Mouse (Mus musculus) cerebellum, adult 2 months (tissue): Measurements from ENCODE around the gene Nos3. TPM values are rescaled to one million over a fixed set of nuclear protein-coding genes. Genes with fewer than 3 reads are reported as not detected.

Experiments
- DNase-seq, 2 experiments: peaks; one replicate each; pipeline ENCODE4 v3.0.0; 2021
- H3K27ac ChIP-seq: fragments of 200-500 bp; 2 replicates; pipeline ENCODE4 v1.5.1; 2012; ENCODE audit warnings: low read length, control low read depth, inconsistent platforms; ENCODE audit not compliant: insufficient read depth
- H3K27me3 ChIP-seq: fragments of 200-500 bp; 2 replicates; pipeline ENCODE4 v1.6.1; 2012; ENCODE audit warnings: inconsistent platforms, mild to moderate bottlenecking, low read length, moderate library complexity; ENCODE audit not compliant: control insufficient read depth, insufficient read depth
- H3K4me1 ChIP-seq: fragments of 200-500 bp; 2 replicates; pipeline ENCODE4 v1.6.1; 2011; ENCODE audit warnings: low read length; ENCODE audit not compliant: control insufficient read depth, insufficient read depth
- H3K4me3 ChIP-seq: fragments of 200-500 bp; replicated peaks from 2 replicates; pipeline ENCODE3; 2011; ENCODE audit warnings: mild to moderate bottlenecking, low read depth, low read length, control low read depth; ENCODE audit not compliant: insufficient read depth
- CTCF ChIP-seq: fragments of 200-500 bp; IDR thresholded peaks from 2 replicates; pipeline ENCODE4 v1.5.1; 2011; ENCODE audit warnings: low read depth, mild to moderate bottlenecking, control low read depth, low read length, moderate library complexity, borderline replicate concordance; ENCODE audit not compliant: insufficient read depth
- POLR2A ChIP-seq: fragments of 200-500 bp; IDR thresholded peaks from 2 replicates; pipeline ENCODE4 v1.6.1; 2011; ENCODE audit warnings: low read length, control low read depth, borderline replicate concordance; ENCODE audit not compliant: insufficient read depth
- WGBS: fragments of 180-500 bp; shearing (Covaris S2); methylation state at CpG from one replicate; pipeline ENCODE4 v1.1.7; 2018; 5-methylcytosine and 5-hydroxymethylcytosine counted together
- polyA plus RNA-seq: library from polyadenylated mRNA; depleted of rRNA; stranded (reverse); fragments of >200 nt; gene quantifications from 2 replicates; pipeline ENCODE4 v1.2.3, GENCODE M21; 2012; rRNA removed

Gene Nos3
- polyA plus RNA-seq = 7.5 and 8.6 TPM in 2 replicates

- no peak within 1 kb of the TSS for H3K27ac ChIP-seq
Observed at GRCm38 (mm10) chr5:24364508-24364907, at the start of gene Nos3. Gene Nos3 (plus strand): TSS chr5:24364810.

GRCm38 (mm10) chr5:24319776-24320466 is 44.7 kb upstream of the Nos3 start:
- 37% methylated on average over 13 of the region's 13 CpGs for WGBS
- TF ChIP-seq CTCF (no peak), POLR2A (no peak)
- Histone ChIP-seq H3K27me3 (no peaks in the 10 kb centered on the region), H3K27ac (no peak overlapping the region), H3K4me1 (no peaks in the 10 kb centered on the region), H3K4me3 (no peak overlapping the region)
- DNase-seq = no peak

More at GRCm38 (mm10) chr5:24364508-24364907, at the start of gene Nos3:
- TF ChIP-seq POLR2A (no peak), CTCF (no peak)
- H3K27me3 ChIP-seq = no peaks in the 10 kb centered on the region
- WGBS = 59% methylated on average over 12 of the region's 12 CpGs
- H3K4me3 ChIP-seq = no peak within 1 kb of the TSS
- no peak for DNase-seq
- no peaks in the 10 kb centered on the region for H3K4me1 ChIP-seq

- WGBS = 51% methylated on average over 6 of the region's 6 CpGs
- Histone ChIP-seq H3K4me3 (no peak overlapping the region), H3K27ac (no peak overlapping the region), H3K4me1 (no peaks in the 10 kb centered on the region), H3K27me3 (no peaks in the 10 kb centered on the region)
- TF ChIP-seq CTCF = no peak
- no peak for TF ChIP-seq POLR2A
- no peak for DNase-seq
Observed at GRCm38 (mm10) chr5:24320467-24320813, 44.2 kb upstream of the Nos3 start.

GRCm38 (mm10) chr5:24320894-24321293 is 43.7 kb upstream of the Nos3 start:
- no peak for DNase-seq
- Histone ChIP-seq H3K27me3 (no peaks in the 10 kb centered on the region), H3K4me3 (no peak overlapping the region), H3K27ac (no peak overlapping the region), H3K4me1 (no peaks in the 10 kb centered on the region)
- WGBS = 66% methylated on average over 5 of the region's 5 CpGs
- TF ChIP-seq CTCF (no peak), POLR2A (no peak)

GRCm38 (mm10) chr5:24321711-24322682 is 42.6 kb upstream of the Nos3 start:
- TF ChIP-seq POLR2A (no peak), CTCF (no peak)
- 48% methylated on average over 22 of the region's 22 CpGs for WGBS
- H3K27me3 ChIP-seq = no peaks in the 10 kb centered on the region
- no peak for DNase-seq
- no peak overlapping the region for H3K4me3 ChIP-seq
- H3K4me1 ChIP-seq = no peaks in the 10 kb centered on the region
- no peak overlapping the region for H3K27ac ChIP-seq

- 75% methylated on average over 14 of the region's 14 CpGs for WGBS
Observed at GRCm38 (mm10) chr5:24325251-24325650, 39.4 kb upstream of the Nos3 start.

GRCm38 (mm10) chr5:24326166-24326841 is 38.3 kb upstream of the Nos3 start:
- peaks cover 14% of the 10 kb centered on the region for H3K4me1 ChIP-seq
- H3K27me3 ChIP-seq = no peaks in the 10 kb centered on the region
- H3K27ac ChIP-seq = no peak overlapping the region
- no peak for DNase-seq
- WGBS = 95% methylated on average over 15 of the region's 15 CpGs
- H3K4me3 ChIP-seq = no peak overlapping the region
- TF ChIP-seq POLR2A = no peak
- no peak for TF ChIP-seq CTCF

More at GRCm38 (mm10) chr5:24325251-24325650, 39.4 kb upstream of the Nos3 start:
- no peak for TF ChIP-seq POLR2A
- no peak for TF ChIP-seq CTCF
- DNase-seq = no peak
- H3K4me1 ChIP-seq = peaks cover 14% of the 10 kb centered on the region
- H3K4me3 ChIP-seq = no peak overlapping the region
- H3K27me3 ChIP-seq = no peaks in the 10 kb centered on the region
- H3K27ac ChIP-seq = no peak overlapping the region
